Mouse (Mus musculus): Measurements from ENCODE around the gene Bnip1.

Gene Bnip1

GRCm38 (mm10) chr17:26794744-26795143 lies 13.9 kb downstream of the Bnip1 start:
- no peak for DNase-seq

GRCm38 (mm10) chr17:26795386-26795785 lies 14.5 kb downstream of the Bnip1 start:
- no peak for DNase-seq

- no peak for DNase-seq
These were observed 16.7 kb downstream of the Bnip1 start for GRCm38 (mm10) chr17:26797379-26798128.

GRCm38 (mm10) chr17:26802886-26803285 lies 22.0 kb downstream of the Bnip1 start:
- DNase-seq = no peak

GRCm38 (mm10) chr17:26812607-26813006 lies 31.7 kb downstream of the Bnip1 start:
- no peak for DNase-seq

- no peak for DNase-seq
These were observed 32.6 kb downstream of the Bnip1 start for GRCm38 (mm10) chr17:26813497-26813896.

GRCm38 (mm10) chr17:26816810-26817209 lies 35.9 kb downstream of the Bnip1 start:
- DNase-seq = no peak

- no peak for DNase-seq
These were observed 36.9 kb downstream of the Bnip1 start for GRCm38 (mm10) chr17:26817776-26818175.

GRCm38 (mm10) chr17:26826131-26826530 lies 45.3 kb downstream of the Bnip1 start:
- no peak for DNase-seq

GRCm38 (mm10) chr17:26833806-26834205 lies 52.9 kb downstream of the Bnip1 start:
- no peak for DNase-seq

GRCm38 (mm10) chr17:26834302-26834965 lies 53.6 kb downstream of the Bnip1 start:
- no peak for DNase-seq

GRCm38 (mm10) chr17:26834966-26835755 lies 54.3 kb downstream of the Bnip1 start:
- no peak for DNase-seq

GRCm38 (mm10) chr17:26835956-26836355 lies 55.1 kb downstream of the Bnip1 start:
- DNase-seq = no peak

- DNase-seq = no peak
These were observed 55.5 kb downstream of the Bnip1 start for GRCm38 (mm10) chr17:26836377-26836776.

- no peak for DNase-seq
These were observed 56.1 kb downstream of the Bnip1 start for GRCm38 (mm10) chr17:26836786-26837545.

- DNase-seq = no peak
These were observed 56.7 kb downstream of the Bnip1 start for GRCm38 (mm10) chr17:26837546-26837985.

GRCm38 (mm10) chr17:26838191-26838910 lies 57.5 kb downstream of the Bnip1 start:
- no peak for DNase-seq

- DNase-seq = no peak
These were observed 58.2 kb downstream of the Bnip1 start for GRCm38 (mm10) chr17:26838911-26839717.

GRCm38 (mm10) chr17:26839718-26840438 lies 59.0 kb downstream of the Bnip1 start:
- DNase-seq = no peak

- DNase-seq = no peak
These were observed 59.5 kb downstream of the Bnip1 start for GRCm38 (mm10) chr17:26840439-26840780.
